In genomic region chr14:59590614-59591013, GRCm38 (mm10) we compare ENCODE assay signal across 9 mouse cellular contexts. TPM values are rescaled to one million over a fixed set of nuclear protein-coding genes. Genes with fewer than 3 reads are reported as not detected.
A peak's percentile ranks its signal among the peaks of the same experiment; 100 is the strongest.
DNase-seq lines count a peak whose midpoint lies in the region; ATAC-seq lines count a peak whose summit lies in the region.
"Had no signal": no experiment of that assay in that cellular context is flagged by ENCODE, and none has a peak within 500 bp of the region (broad histone marks: within the 10 kb centered on the region; RNA-seq: fewer than 3 reads in every experiment).

No protein-coding gene starts in this region.

- no peak overlapping the region for H3K27ac ChIP-seq in limb, embryonic 11.5 days (replicated peaks; ENCODE audit: low read depth, low read length)
- H3K27ac ChIP-seq in limb, embryonic 10.5 days = no peak overlapping the region
- no peak overlapping the region for H3K27ac ChIP-seq in forebrain, embryonic 11.5 days (ENCODE audit: low read depth, low read length)
- H3K27ac ChIP-seq: embryonic facial prominence, embryonic 12.5 days had no signal

- ATAC-seq in limb, embryonic 11.5 days (ENCODE audit: insufficient number of reproducible peaks, low FRiP score, low TSS enrichment, low read depth) = no peak
- ATAC-seq in forebrain, embryonic 11.5 days (replicated peaks; ENCODE audit: low FRiP score) = no peak

- WGBS in limb, embryonic 11.5 days = 86% methylated on average over 1 of the region's 1 CpGs
- WGBS in limb, embryonic 10.5 days = 78% methylated on average over 1 of the region's 1 CpGs
- WGBS in forebrain, embryonic 11.5 days = 83% methylated on average over 1 of the region's 1 CpGs

- H3K4me2 ChIP-seq in limb, embryonic 11.5 days (ENCODE audit: low read depth, severe bottlenecking) = no peak overlapping the region
- no peak overlapping the region for H3K4me2 ChIP-seq in forebrain, embryonic 11.5 days (ENCODE audit: low read depth, low read length, severe bottlenecking)
- H3K4me2 ChIP-seq: embryonic facial prominence, embryonic 12.5 days had no signal

- H3K27me3 ChIP-seq in limb, embryonic 11.5 days (ENCODE audit: control insufficient read depth, insufficient read depth, low read length) = no peaks in the 10 kb centered on the region
- H3K27me3 ChIP-seq in limb, embryonic 10.5 days (ENCODE audit: low read depth, poor library complexity, severe bottlenecking) = no peaks in the 10 kb centered on the region
- no peaks in the 10 kb centered on the region for H3K27me3 ChIP-seq in splenic B cell, adult 2 months (ENCODE audit: control insufficient read depth, insufficient read depth, low read length, poor library complexity, severe bottlenecking)
- no peaks in the 10 kb centered on the region for H3K27me3 ChIP-seq in forebrain, embryonic 11.5 days (ENCODE audit: control insufficient read depth, insufficient read depth, low read length)
- H3K27me3 ChIP-seq: embryonic facial prominence, embryonic 12.5 days had no signal

- H3K4me3 ChIP-seq in limb, embryonic 11.5 days (ENCODE audit: low read depth, low read length) = no peak overlapping the region
- H3K4me3 ChIP-seq in limb, embryonic 10.5 days = no peak overlapping the region
- no peak overlapping the region for H3K4me3 ChIP-seq in forebrain, embryonic 11.5 days (ENCODE audit: low read depth, low read length)
- H3K4me3 ChIP-seq: embryonic facial prominence, embryonic 12.5 days had no signal

- peak; percentile 48 for DNase-seq in adrenal gland, postnatal 14 days
- no peak for DNase-seq in adrenal gland, postnatal 25 days
- peak; percentile 30 for DNase-seq in limb, embryonic 11.5 days (ENCODE audit: low spot score)
- DNase-seq in limb, embryonic 10.5 days (ENCODE audit: low spot score) = no peak
- peak; percentile 25 for DNase-seq in c-Kit-positive CD71-positive TER-119-negative erythroid progenitor cells, embryonic 14.5 days (ENCODE audit: low read depth)
- peak; percentile 60 for DNase-seq in splenic B cell, adult 2 months (ENCODE audit: low read depth, low spot score)
- DNase-seq in forebrain, embryonic 11.5 days (ENCODE audit: low spot score) = no peak
- no peak for DNase-seq in cerebellum, adult 8-10 months

- peaks cover 4% of the 10 kb centered on the region; the same call in 1 of the 2 replicates for H3K36me3 ChIP-seq in limb, embryonic 11.5 days (ENCODE audit: control insufficient read depth, insufficient read depth, low read length)
- H3K36me3 ChIP-seq in limb, embryonic 10.5 days = peaks cover 64% of the 10 kb centered on the region
- peaks cover 15% of the 10 kb centered on the region for H3K36me3 ChIP-seq in splenic B cell, adult 2 months (ENCODE audit: control insufficient read depth, insufficient read depth, low read length, poor library complexity, severe bottlenecking)
- peaks cover 2% of the 10 kb centered on the region; the same call in 1 of the 2 replicates for H3K36me3 ChIP-seq in forebrain, embryonic 11.5 days (ENCODE audit: control insufficient read depth, insufficient read depth, low read length)

- no peaks in the 10 kb centered on the region for H3K9me3 ChIP-seq in limb, embryonic 11.5 days (ENCODE audit: control insufficient read depth, low read length)
- no peaks in the 10 kb centered on the region for H3K9me3 ChIP-seq in limb, embryonic 10.5 days (replicated peaks)
- H3K9me3 ChIP-seq in forebrain, embryonic 11.5 days (ENCODE audit: control insufficient read depth, low read length) = no peaks in the 10 kb centered on the region
- H3K9me3 ChIP-seq: embryonic facial prominence, embryonic 12.5 days had no signal

- H3K4me1 ChIP-seq in limb, embryonic 11.5 days (ENCODE audit: control insufficient read depth, insufficient read depth, low read length) = no peaks in the 10 kb centered on the region
- no peaks in the 10 kb centered on the region for H3K4me1 ChIP-seq in limb, embryonic 10.5 days
- no peaks in the 10 kb centered on the region for H3K4me1 ChIP-seq in forebrain, embryonic 11.5 days (replicated peaks; ENCODE audit: control insufficient read depth, insufficient read depth, low read length)
- H3K4me1 ChIP-seq: embryonic facial prominence, embryonic 12.5 days had no signal

- no peak overlapping the region for H3K9ac ChIP-seq in limb, embryonic 11.5 days (ENCODE audit: low read length)
- no peak overlapping the region for H3K9ac ChIP-seq in forebrain, embryonic 11.5 days (ENCODE audit: low read length)
- H3K9ac ChIP-seq: embryonic facial prominence, embryonic 12.5 days had no signal

RNA-seq across cellular contexts. Expression of gene Cdadc1, which starts 7.1 kb away (rescaled TPM):
- 56.4 and 70.4 TPM in 2 replicates for total RNA-seq in adrenal gland, postnatal 14 days (2021)
- 64.0 and 73.2 TPM in 2 replicates for total RNA-seq in adrenal gland, postnatal 25 days (2021)
- polyA plus RNA-seq in limb, embryonic 11.5 days (2014; fragmentation: Nextera tagmentation; extraction: Ambion mirVana) = 24.6 and 32.5 TPM in 2 replicates
- 27.3 and 29.2 TPM in 2 replicates for polyA plus RNA-seq in limb, embryonic 10.5 days (2016; fragmentation: Nextera tagmentation; extraction: Ambion mirVana)
- polyA plus RNA-seq in forebrain, embryonic 11.5 days (2014; fragmentation: Nextera tagmentation; extraction: Ambion mirVana) = 25.6 and 26.2 TPM in 2 replicates

RNA-seq across cellular contexts. Expression of gene Shisa2, which starts 34.5 kb away (rescaled TPM):
- total RNA-seq in adrenal gland, postnatal 14 days (2021) = 2.4 and 2.8 TPM in 2 replicates
- total RNA-seq in adrenal gland, postnatal 25 days (2021) = 1.5 and 2.1 TPM in 2 replicates
- 36.8 and 38.7 TPM in 2 replicates for polyA plus RNA-seq in limb, embryonic 11.5 days (2014; fragmentation: Nextera tagmentation; extraction: Ambion mirVana)
- 13.0 and 22.5 TPM in 2 replicates for polyA plus RNA-seq in limb, embryonic 10.5 days (2016; fragmentation: Nextera tagmentation; extraction: Ambion mirVana)
- 54.3 and 55.5 TPM in 2 replicates for polyA plus RNA-seq in forebrain, embryonic 11.5 days (2014; fragmentation: Nextera tagmentation; extraction: Ambion mirVana)

Comparison
In these comparisons a context has a peak if more than half of its experiments do, and no peak if none do; other contexts are left out.
1. DNase-seq: peak in adrenal gland, postnatal 14 days (single experiment), limb, embryonic 11.5 days (single experiment), c-Kit-positive CD71-positive TER-119-negative erythroid progenitor cells, embryonic 14.5 days (single experiment) and splenic B cell, adult 2 months (single experiment); none in adrenal gland, postnatal 25 days (single experiment), limb, embryonic 10.5 days (single experiment), forebrain, embryonic 11.5 days (single experiment) and cerebellum, adult 8-10 months (single experiment).